ENCODE assay signal across 20 mouse cellular contexts in genomic region chr8:105257318-105258114, GRCm38 (mm10). TPM values are rescaled to one million over a fixed set of nuclear protein-coding genes. Genes with fewer than 3 reads are reported as not detected.
DNase-seq lines count a peak whose midpoint lies in the region; ATAC-seq lines count a peak whose summit lies in the region.
"Had no signal": no experiment of that assay in that cellular context is flagged by ENCODE, and none has a peak within 500 bp of the region (broad histone marks: within the 10 kb centered on the region; RNA-seq: fewer than 3 reads in every experiment).

No protein-coding gene starts in this region.

- H3K9me3 ChIP-seq in midbrain, embryonic 11.5 days (ENCODE audit: control insufficient read depth, low read length), result no peaks in the 10 kb centered on the region
- no peaks in the 10 kb centered on the region for H3K9me3 ChIP-seq in midbrain, embryonic 14.5 days (ENCODE audit: control insufficient read depth, low read length)
- H3K9me3 ChIP-seq: embryonic facial prominence, embryonic 12.5 days; forebrain, embryonic 15.5 days; heart, embryonic 15.5 days; hindbrain, embryonic 15.5 days had no signal

- H3K4me3 ChIP-seq in midbrain, embryonic 11.5 days (ENCODE audit: low read depth, low read length), result no peak overlapping the region
- no peak overlapping the region for H3K4me3 ChIP-seq in midbrain, embryonic 14.5 days (replicated peaks; ENCODE audit: low read depth, low read length)
- H3K4me3 ChIP-seq: embryonic facial prominence, embryonic 12.5 days; forebrain, embryonic 15.5 days; heart, adult 2 months; heart, embryonic 15.5 days; hindbrain, embryonic 15.5 days had no signal

- whole genome bisulfite sequencing in midbrain, embryonic 11.5 days, result 61% methylated on average over 7 of the region's 7 CpGs
- 70% methylated on average over 7 of the region's 7 CpGs for WGBS in midbrain, embryonic 14.5 days

- H3K9ac ChIP-seq in midbrain, embryonic 11.5 days (ENCODE audit: low read length), result no peak overlapping the region
- no peak overlapping the region for H3K9ac ChIP-seq in midbrain, embryonic 14.5 days (replicated peaks; ENCODE audit: low read length)
- H3K9ac ChIP-seq: embryonic facial prominence, embryonic 12.5 days; forebrain, embryonic 15.5 days; heart, embryonic 15.5 days; hindbrain, embryonic 15.5 days had no signal

- H3K36me3 ChIP-seq in midbrain, embryonic 11.5 days (ENCODE audit: control insufficient read depth, insufficient read depth, low read length), result no peaks in the 10 kb centered on the region
- H3K36me3 ChIP-seq in midbrain, embryonic 14.5 days (ENCODE audit: control insufficient read depth, insufficient read depth, low read length), result 0 out of 2 replicates have a peak, but pooled peaks cover 4% of the 10 kb centered on the region
- H3K36me3 ChIP-seq: embryonic facial prominence, embryonic 12.5 days; forebrain, embryonic 15.5 days; hindbrain, embryonic 15.5 days had no signal

- H3K4me1 ChIP-seq in midbrain, embryonic 11.5 days (ENCODE audit: control insufficient read depth, insufficient read depth, low read length), result peaks cover 20% of the 10 kb centered on the region
- peaks cover 19% of the 10 kb centered on the region for H3K4me1 ChIP-seq in midbrain, embryonic 14.5 days (ENCODE audit: control insufficient read depth, insufficient read depth, low read length)

- no peak overlapping the region for H3K27ac ChIP-seq in midbrain, embryonic 11.5 days (ENCODE audit: low read depth, low read length)
- no peak overlapping the region for H3K27ac ChIP-seq in midbrain, embryonic 14.5 days (replicated peaks; ENCODE audit: low read depth, low read length)
- H3K27ac ChIP-seq: embryonic facial prominence, embryonic 12.5 days; forebrain, embryonic 15.5 days; heart, adult 2 months; heart, embryonic 15.5 days; hindbrain, embryonic 15.5 days had no signal

- no peak overlapping the region for H3K4me2 ChIP-seq in midbrain, embryonic 11.5 days
- H3K4me2 ChIP-seq in midbrain, embryonic 14.5 days (ENCODE audit: low read length), result no peak overlapping the region
- H3K4me2 ChIP-seq: embryonic facial prominence, embryonic 12.5 days; forebrain, embryonic 15.5 days; heart, embryonic 11.5 days; heart, embryonic 15.5 days; hindbrain, embryonic 15.5 days had no signal

- peaks cover 54% of the 10 kb centered on the region for H3K27me3 ChIP-seq in midbrain, embryonic 11.5 days (ENCODE audit: control insufficient read depth, insufficient read depth, low read length)
- H3K27me3 ChIP-seq in midbrain, embryonic 14.5 days (ENCODE audit: control insufficient read depth, insufficient read depth, low read length), result peaks cover 61% of the 10 kb centered on the region

- peak; percentile 17 for DNase-seq in cerebellum, adult 9-10 months
- DNase-seq in cerebellum, postnatal 25 days, result no peak
- DNase-seq in midbrain, embryonic 11.5 days (ENCODE audit: low spot score, missing footprints), result peak; percentile 57
- no peak for DNase-seq in midbrain, embryonic 14.5 days
- DNase-seq in ES-CJ7 (ENCODE audit: low read depth, low spot score), result peak; percentile 61
- no peak for DNase-seq in gastrocnemius, postnatal 14 days
- DNase-seq in kidney, postnatal 25 days, result no peak
- DNase-seq: adrenal gland, postnatal 14 days; cerebellum, adult 11-12 months; embryo, embryonic 11 days; heart, adult 2 months; heart, postnatal 14 days had no signal

- intact Hi-C loops in gastrocnemius, postnatal 14 days (cut with DNase I; ENCODE audit: low total_unique reads), result no loop called here

- ATAC-seq in midbrain, embryonic 11.5 days (ENCODE audit: low FRiP score), result no peak
- no peak for ATAC-seq in midbrain, embryonic 14.5 days (ENCODE audit: low FRiP score, low TSS enrichment)
- ATAC-seq: activated CD4-positive, CD25-positive, alpha-beta regulatory T cell, adult 4 months; forebrain, embryonic 15.5 days; intestine, embryonic 16.5 days had no signal

RNA-seq across cellular contexts. Expression of gene B3gnt9, which starts 2.6 kb away (rescaled TPM):
- polyA plus RNA-seq in midbrain, embryonic 11.5 days (2014; fragmentation: Nextera tagmentation; extraction: Ambion mirVana), result 5.6 and 6.1 TPM in 2 replicates
- polyA plus RNA-seq in midbrain, embryonic 14.5 days (2014; fragmentation: Nextera tagmentation; extraction: Ambion mirVana), result 3.2 and 5.6 TPM in 2 replicates
- 1 to 10 TPM; 5.1 to 6.1 TPM for total RNA-seq in gastrocnemius, postnatal 14 days (2021)

RNA-seq across cellular contexts. Expression of gene Tradd, which starts 6.9 kb away (rescaled TPM):
- 11.3 and 15.0 TPM in 2 replicates for polyA plus RNA-seq in midbrain, embryonic 11.5 days (2014; fragmentation: Nextera tagmentation; extraction: Ambion mirVana)
- 13.5 and 15.0 TPM in 2 replicates for polyA plus RNA-seq in midbrain, embryonic 14.5 days (2014; fragmentation: Nextera tagmentation; extraction: Ambion mirVana)
- 1 to 10 TPM; 2.8 to 3.9 TPM for total RNA-seq in gastrocnemius, postnatal 14 days (2021)

RNA-seq across cellular contexts. Expression of gene Fbxl8, which starts 6.9 kb away (rescaled TPM):
- 0.84 and 1.5 TPM in 2 replicates for polyA plus RNA-seq in midbrain, embryonic 11.5 days (2014; fragmentation: Nextera tagmentation; extraction: Ambion mirVana)
- polyA plus RNA-seq in midbrain, embryonic 14.5 days (2014; fragmentation: Nextera tagmentation; extraction: Ambion mirVana), result 0.72 and 0.96 TPM in 2 replicates
- 1 to 10 TPM; 1.3 TPM for total RNA-seq in gastrocnemius, postnatal 14 days (2021)

RNA-seq across cellular contexts. Expression of gene Hsf4, which starts 12.1 kb away (rescaled TPM):
- polyA plus RNA-seq in midbrain, embryonic 11.5 days (2014; fragmentation: Nextera tagmentation; extraction: Ambion mirVana), result not detected in 2 replicates
- polyA plus RNA-seq in midbrain, embryonic 14.5 days (2014; fragmentation: Nextera tagmentation; extraction: Ambion mirVana), result 0.14 and 0.35 TPM in 2 replicates
- total RNA-seq in gastrocnemius, postnatal 14 days (2021), result 1 to 10 TPM in 1 of 2 experiments, under 1 TPM in 1; 0.95 to 1.4 TPM
- polyA plus RNA-seq: forebrain, embryonic 11.5 days; heart, embryonic 11.5 days had no signal

RNA-seq across cellular contexts. Expression of gene Nol3, which starts 18.4 kb away (rescaled TPM):
- 2.0 and 3.2 TPM in 2 replicates for polyA plus RNA-seq in midbrain, embryonic 11.5 days (2014; fragmentation: Nextera tagmentation; extraction: Ambion mirVana)
- polyA plus RNA-seq in midbrain, embryonic 14.5 days (2014; fragmentation: Nextera tagmentation; extraction: Ambion mirVana), result 3.0 and 4.2 TPM in 2 replicates
- 10 to 100 TPM; 24.1 to 27.3 TPM for total RNA-seq in gastrocnemius, postnatal 14 days (2021)
- polyA plus RNA-seq: activated CD4-positive, CD25-positive, alpha-beta regulatory T cell, adult 4 months had no signal

Comparison
In these comparisons a context has a peak if more than half of its experiments do, and no peak if none do; other contexts are left out.
1. DNase-seq: peak in cerebellum, adult 9-10 months (single experiment), midbrain, embryonic 11.5 days (single experiment) and ES-CJ7 (single experiment); none in cerebellum, postnatal 25 days (0 of 2), midbrain, embryonic 14.5 days (single experiment), gastrocnemius, postnatal 14 days (single experiment) and kidney, postnatal 25 days (0 of 2).